Mouse (Mus musculus): ENCODE measurements around the gene Rusc2.

DNA sequence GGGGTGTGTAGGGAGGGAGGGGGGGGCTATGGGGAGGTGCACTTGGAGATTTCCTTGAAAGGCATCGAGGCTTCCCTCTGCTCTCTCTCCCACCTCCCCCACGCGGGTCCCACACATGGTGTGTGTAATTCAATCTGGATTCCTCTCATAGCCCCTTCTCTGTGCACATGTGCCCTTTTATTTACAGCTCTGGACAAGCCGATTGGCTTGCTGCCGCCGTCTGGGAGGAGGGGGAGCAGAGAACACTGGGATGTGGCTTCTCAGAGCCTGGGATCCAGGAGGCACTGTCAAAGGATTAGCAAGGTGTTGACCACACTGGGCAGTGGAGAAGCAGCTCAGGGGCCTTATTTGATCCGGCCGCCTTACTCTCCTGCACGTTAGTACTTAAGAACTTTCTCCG is 19.2 kb downstream of the Rusc2 start:
- TF ChIP-seq EP300 (IDR thresholded peaks at IDR 0.05; ENCODE audit: insufficient read depth, low read depth, low read length) (no peak), CTCF (IDR thresholded peaks at IDR 0.05) (no peak), POLR2A (IDR thresholded peaks at IDR 0.05; ENCODE audit: insufficient read depth, low read depth, low read length) (no peak)
